ENCODE assay signal across 8 mouse cellular contexts in genomic region chr10:96616001-96616708, GRCm38 (mm10). TPM values are rescaled to one million over a fixed set of nuclear protein-coding genes. Genes with fewer than 3 reads are reported as not detected.
DNase-seq lines count a peak whose midpoint lies in the region; ATAC-seq and TF ChIP-seq lines count a peak whose summit lies in the region.

No protein-coding gene starts in this region.

- H3K9me3 ChIP-seq in kidney, embryonic 15.5 days (replicated peaks), result no peaks in the 10 kb centered on the region
- no peaks in the 10 kb centered on the region for H3K9me3 ChIP-seq in hindbrain, embryonic 14.5 days (ENCODE audit: control insufficient read depth, low read length)
- H3K9me3 ChIP-seq in midbrain, embryonic 15.5 days, result no peaks in the 10 kb centered on the region

- no peak for DNase-seq in kidney, postnatal 14 days
- DNase-seq in brain, embryonic 14.5 days (ENCODE audit: low read depth), result no peak
- no peak for DNase-seq in hindbrain, embryonic 14.5 days (ENCODE audit: low spot score)
- no peak for DNase-seq in left cerebral cortex, adult 8-10 months (ENCODE audit: low spot score in 2 of 2)
- no peak for DNase-seq in cerebellum, postnatal 10 days
- no peak for DNase-seq in adrenal gland, postnatal 14 days

- peaks cover 4% of the 10 kb centered on the region; the same call in 1 of the 2 replicates for H3K36me3 ChIP-seq in kidney, embryonic 15.5 days
- H3K36me3 ChIP-seq in hindbrain, embryonic 14.5 days (replicated peaks; ENCODE audit: control insufficient read depth, insufficient read depth), result peaks cover 7% of the 10 kb centered on the region; the same call in 1 of the 2 replicates
- H3K36me3 ChIP-seq in midbrain, embryonic 15.5 days (replicated peaks), result no peaks in the 10 kb centered on the region

- peak overlapping the region; percentile 64 for H3K4me2 ChIP-seq in kidney, embryonic 15.5 days
- H3K4me2 ChIP-seq in hindbrain, embryonic 14.5 days (replicated peaks), result peak overlapping the region; percentile 51
- peak overlapping the region; percentile 62 for H3K4me2 ChIP-seq in midbrain, embryonic 15.5 days

- no peak; the same call in 1 of the 2 replicates for ATAC-seq in kidney, embryonic 15.5 days (replicated peaks; ENCODE audit: low FRiP score)
- no peak for ATAC-seq in hindbrain, embryonic 14.5 days (ENCODE audit: low FRiP score)
- ATAC-seq in midbrain, embryonic 15.5 days (replicated peaks), result no peak

- H3K4me3 ChIP-seq in kidney, embryonic 15.5 days (replicated peaks), result peak overlapping the region; percentile 92
- peak overlapping the region; percentile 96 for H3K4me3 ChIP-seq in hindbrain, embryonic 14.5 days (replicated peaks; ENCODE audit: low read length)
- peak overlapping the region; percentile 92 for H3K4me3 ChIP-seq in midbrain, embryonic 15.5 days

- peak overlapping the region; percentile 67 for H3K9ac ChIP-seq in kidney, embryonic 15.5 days
- H3K9ac ChIP-seq in hindbrain, embryonic 14.5 days, result peak overlapping the region; percentile 63
- peak overlapping the region; percentile 76 for H3K9ac ChIP-seq in midbrain, embryonic 15.5 days

- WGBS in kidney, embryonic 15.5 days, result 1% methylated on average over 24 of the region's 24 CpGs
- WGBS in hindbrain, embryonic 14.5 days, result 3% methylated on average over 24 of the region's 24 CpGs
- 2% methylated on average over 24 of the region's 24 CpGs for WGBS in midbrain, embryonic 15.5 days

- no peak; the same call in 1 of the 2 replicates for TF ChIP-seq POLR2A in brain, embryonic 14.5 days (IDR thresholded peaks at IDR 0.05; ENCODE audit: borderline replicate concordance, extremely low read depth, insufficient read depth, insufficient read length, poor library complexity, severe bottlenecking)

- H3K27ac ChIP-seq in kidney, embryonic 15.5 days, result peak overlapping the region; percentile 88
- peak overlapping the region; percentile 84 for H3K27ac ChIP-seq in hindbrain, embryonic 14.5 days
- peak overlapping the region; percentile 95 for H3K27ac ChIP-seq in midbrain, embryonic 15.5 days

- peaks cover 28% of the 10 kb centered on the region for H3K4me1 ChIP-seq in kidney, embryonic 15.5 days
- peaks cover 11% of the 10 kb centered on the region for H3K4me1 ChIP-seq in hindbrain, embryonic 14.5 days (replicated peaks; ENCODE audit: control insufficient read depth, insufficient read depth, low read length)
- H3K4me1 ChIP-seq in midbrain, embryonic 15.5 days, result peaks cover 15% of the 10 kb centered on the region

- no peaks in the 10 kb centered on the region for H3K27me3 ChIP-seq in kidney, embryonic 15.5 days
- no peaks in the 10 kb centered on the region for H3K27me3 ChIP-seq in hindbrain, embryonic 14.5 days (ENCODE audit: control insufficient read depth, insufficient read depth, low read length)
- H3K27me3 ChIP-seq in midbrain, embryonic 15.5 days (replicated peaks), result no peaks in the 10 kb centered on the region

- 0 out of 2 replicates have a peak, but pooled peaks have one; percentile 11 for TF ChIP-seq CTCF in brain, embryonic 14.5 days (IDR thresholded peaks at IDR 0.05; ENCODE audit: borderline replicate concordance, extremely low read depth, insufficient read depth, insufficient read length)

RNA-seq across cellular contexts. Expression of gene Btg1, which starts 0.7 kb away (rescaled TPM):
- 44.9 TPM in 2 replicates for polyA plus RNA-seq in kidney, embryonic 15.5 days (2015; fragmentation: Nextera tagmentation; extraction: Ambion mirVana)
- 33.7 and 43.3 TPM in 2 replicates for polyA plus RNA-seq in brain, embryonic 14.5 days (2012; rRNA removed)
- polyA plus RNA-seq in hindbrain, embryonic 14.5 days (2014; fragmentation: Nextera tagmentation; extraction: Ambion mirVana), result 54.5 and 54.7 TPM in 2 replicates
- 40.3 and 44.4 TPM in 2 replicates for polyA plus RNA-seq in midbrain, embryonic 15.5 days (2015; fragmentation: Nextera tagmentation; extraction: Ambion mirVana)
- total RNA-seq in left cerebral cortex, adult 8-10 months (2022), result 10 to 100 TPM; 34.1 to 39.4 (median 35.2) TPM
- 145 and 150 TPM in 2 replicates for total RNA-seq in adrenal gland, postnatal 14 days (2021)
